Mouse (Mus musculus) mouse embryonic stem cell (cell line): ENCODE measurements around the gene Cd70.

Experiments used
- in situ Hi-C, 2 experiments: fragments of 300-500 bp; cut with MboI; formaldehyde crosslinking; loops; 1 replicate in 1 of 2; 3 replicates in 1 of 2; pipeline ENCODE4 v1.14.3; 2019 to 2020; ENCODE audit warnings: low sequenced_read_pairs in 2 of 2, low pct_unique_long_range_greater_than_20kb in 1 of 2, mixed read lengths in 1 of 2; ENCODE audit not compliant: unreplicated experiment in 1 of 2

Cd70 gene

DNA sequence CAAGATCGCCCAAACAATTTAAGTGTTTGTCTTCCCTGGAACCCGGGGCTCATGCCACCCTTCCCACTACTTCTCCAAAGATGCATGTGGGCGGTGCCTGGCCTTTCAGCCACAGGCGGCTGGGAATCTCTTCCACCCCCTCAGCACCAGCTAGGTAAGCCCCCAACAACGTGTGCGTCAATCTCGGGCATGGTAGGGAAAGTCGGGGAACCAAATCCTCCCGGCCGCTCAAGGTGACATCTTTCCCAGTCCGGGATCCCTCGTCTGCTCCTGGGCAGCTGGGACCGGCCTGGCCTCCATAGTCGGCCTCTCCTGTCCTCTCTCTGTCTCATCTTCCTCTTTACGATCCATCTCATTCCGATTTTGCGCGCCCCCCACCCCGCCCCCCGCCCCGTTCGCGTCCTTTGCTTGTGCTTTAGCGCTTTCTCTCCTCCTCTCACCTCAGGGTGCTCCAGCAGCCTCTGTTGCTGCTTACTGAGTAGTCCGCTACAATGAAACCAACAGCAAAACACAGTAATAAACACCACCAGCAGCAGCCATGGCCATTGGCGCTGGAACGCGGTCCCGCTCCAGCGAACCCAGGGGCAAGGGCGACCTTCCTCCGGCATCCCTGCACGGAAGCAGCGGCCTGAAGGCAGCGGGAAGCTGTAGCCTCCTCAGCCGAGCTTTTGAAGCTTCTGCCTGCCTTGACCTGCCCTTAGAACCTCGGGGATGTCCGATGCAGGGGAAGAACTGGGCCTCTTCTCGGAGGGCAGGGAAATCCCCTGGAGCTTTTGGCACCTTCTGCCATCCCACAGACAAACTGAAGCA lies at the start of gene Cd70:
Gene Cd70 (minus strand): TSS at position 784 of the 810 bp plus-strand sequence.
- in situ Hi-C loops: no loop called here

DNA sequence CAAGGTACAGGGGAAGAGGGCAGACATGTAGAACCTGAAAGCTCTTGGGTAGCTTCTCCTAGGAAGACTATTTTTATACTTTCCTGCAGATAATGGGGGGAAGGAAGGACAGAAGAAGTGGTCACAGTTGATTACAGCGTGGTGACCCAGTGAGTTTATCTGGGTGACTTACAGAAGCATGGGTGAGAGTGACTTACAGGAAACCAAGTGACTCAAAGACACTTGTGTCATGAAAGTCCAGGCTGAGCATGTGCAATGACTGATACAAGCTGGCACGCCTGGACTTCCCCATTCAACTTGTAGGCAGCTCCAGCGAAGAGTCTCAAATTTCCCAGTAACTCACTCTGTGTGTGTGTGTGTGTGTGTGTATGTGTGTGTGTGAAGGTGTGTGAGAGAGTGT lies 48.7 kb upstream of the Cd70 start:
- in situ Hi-C loops: no loop called here

GRCm38 (mm10) chr17:57195326-57196010 lies 45.9 kb upstream of the Cd70 start:
- in situ Hi-C loops: no loop called here

DNA sequence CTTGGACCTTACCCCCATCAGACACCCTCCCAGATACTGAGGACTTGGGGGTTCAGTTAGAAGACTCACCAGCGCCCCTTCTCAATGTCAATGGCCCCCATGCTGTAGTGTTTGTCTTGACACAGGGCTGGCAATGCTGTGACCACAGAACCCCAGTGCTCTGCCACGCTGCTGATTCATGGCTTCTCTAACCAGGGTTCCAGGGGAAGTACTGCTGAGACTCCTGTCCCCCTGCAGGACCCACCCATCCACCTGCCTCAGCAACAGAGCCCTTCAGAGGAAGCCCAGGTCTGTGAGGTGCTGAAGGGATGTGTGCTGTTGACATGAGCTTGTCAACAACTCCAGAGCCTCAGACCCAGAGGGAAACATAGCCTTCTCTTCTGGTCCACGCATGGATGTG lies 45.2 kb upstream of the Cd70 start:
- in situ Hi-C loops: no loop called here

- in situ Hi-C loops: no loop called here
Measured at GRCm38 (mm10) chr17:57194041-57194507, 44.5 kb upstream of the Cd70 start, which contains the start of gene Tnfsf14. Gene Tnfsf14, minus strand, starts transcription at chr17:57194177.

DNA sequence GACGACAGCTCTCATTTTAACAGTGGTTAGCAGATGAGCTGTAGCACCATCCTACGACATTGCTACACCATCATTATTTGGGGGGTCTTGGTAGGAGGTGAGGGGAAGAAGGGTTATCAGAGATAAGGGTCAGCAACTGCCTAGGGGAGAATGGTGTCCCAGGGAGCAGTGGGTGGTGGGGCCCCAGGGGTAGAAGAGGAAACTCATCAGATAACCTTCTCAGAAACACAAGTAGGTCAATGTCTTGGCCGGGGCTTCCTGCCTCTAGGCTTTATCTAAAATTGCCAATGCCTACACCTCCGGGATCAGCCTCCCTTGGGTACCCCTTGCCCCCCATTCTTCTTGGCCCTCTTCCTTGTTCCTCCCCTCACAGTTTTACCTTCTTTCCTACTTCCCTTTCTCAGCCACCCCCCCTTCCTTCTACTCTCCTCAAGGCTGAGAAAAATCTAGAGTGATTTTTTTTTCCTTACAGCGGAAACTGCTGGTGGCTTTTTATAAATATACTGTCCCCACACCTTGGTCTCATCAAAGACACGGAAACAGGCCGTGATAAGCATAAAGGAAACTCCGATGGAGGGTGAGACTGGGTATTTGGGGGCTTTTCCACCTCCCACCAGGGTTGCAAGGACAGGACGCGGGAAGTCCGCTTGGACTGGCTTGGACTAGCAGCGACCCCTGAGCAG lies 39.1 kb upstream of the Cd70 start:
- in situ Hi-C loops: no loop called here

DNA sequence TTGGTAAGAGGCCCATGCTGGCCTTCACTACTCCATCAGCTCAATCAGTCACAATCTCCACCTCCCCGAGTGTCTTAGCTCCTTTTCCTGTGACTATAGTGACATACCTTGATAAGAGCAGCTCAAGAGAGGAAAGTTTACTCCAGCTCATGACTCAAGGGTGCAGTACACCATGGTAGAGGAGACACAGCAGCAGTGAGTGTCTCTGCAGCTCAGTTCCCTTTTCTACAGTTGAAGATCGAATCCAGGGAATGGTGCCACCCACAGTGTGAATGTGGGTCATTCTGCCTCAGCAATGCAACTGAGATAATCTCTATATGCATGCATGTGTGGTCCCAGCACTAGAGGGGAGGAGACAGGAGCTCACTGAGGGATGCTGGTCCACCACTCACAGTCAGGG lies 36.1 kb upstream of the Cd70 start:
- in situ Hi-C loops: no loop called here

DNA sequence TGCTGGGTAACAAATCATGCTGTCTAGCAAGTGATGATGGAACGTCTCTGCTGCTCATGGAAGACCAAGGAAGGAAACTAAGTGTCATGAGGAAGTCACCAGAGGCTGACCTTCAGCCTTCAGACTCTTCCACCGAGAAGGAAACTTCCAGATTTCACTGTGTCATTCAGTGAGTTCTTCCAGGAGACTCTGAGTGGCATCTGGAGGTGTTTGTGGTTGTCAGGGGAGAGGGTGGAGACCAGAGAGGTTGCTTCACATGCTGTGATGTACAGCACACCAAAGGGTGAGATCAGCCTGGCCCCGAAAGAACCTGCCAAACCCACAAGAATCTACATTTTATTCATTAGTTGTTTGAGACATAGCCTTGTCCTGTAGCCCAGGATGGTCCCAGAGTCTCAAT lies 33.3 kb upstream of the Cd70 start:
- in situ Hi-C loops: no loop called here

DNA sequence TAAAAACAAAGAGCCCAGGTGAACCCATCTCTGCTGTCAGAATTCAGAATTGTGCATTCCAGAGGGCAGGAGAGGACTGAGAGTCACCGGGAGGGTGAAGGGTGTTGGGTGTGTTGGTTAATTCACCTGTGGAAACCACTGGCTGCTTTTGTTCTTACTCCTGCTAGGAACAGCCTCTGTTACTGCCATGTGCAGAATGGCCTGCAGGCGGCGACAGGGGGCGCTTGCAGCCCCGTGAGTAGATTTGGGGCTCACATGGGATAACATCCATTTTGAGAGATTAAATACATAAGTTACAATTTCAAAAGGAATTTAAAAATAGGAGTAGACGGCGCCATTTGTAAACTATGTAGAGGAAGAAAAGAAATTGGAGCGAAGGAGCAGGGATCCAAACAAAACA lies 30.8 kb upstream of the Cd70 start:
- in situ Hi-C loops: no loop called here

GRCm38 (mm10) chr17:57173351-57173750 lies 23.8 kb upstream of the Cd70 start:
- in situ Hi-C loops: no loop called here

GRCm38 (mm10) chr17:57172378-57172777 lies 22.8 kb upstream of the Cd70 start:
- in situ Hi-C loops: no loop called here

- in situ Hi-C loops: no loop called here
Measured at GRCm38 (mm10) chr17:57170616-57171260, 21.2 kb upstream of the Cd70 start.

GRCm38 (mm10) chr17:57166800-57167791 lies 17.5 kb upstream of the Cd70 start:
- in situ Hi-C loops: loop anchor here (10.0 kb wide), 2 partner anchors 72 to 112 kb away; partner anchors contain the start of genes Crb3 (in 1 of the 2) and Slc25a23 (in 1 of the 2)

- in situ Hi-C loops: no loop called here
Measured at GRCm38 (mm10) chr17:57153787-57154186, 4.2 kb upstream of the Cd70 start.

DNA sequence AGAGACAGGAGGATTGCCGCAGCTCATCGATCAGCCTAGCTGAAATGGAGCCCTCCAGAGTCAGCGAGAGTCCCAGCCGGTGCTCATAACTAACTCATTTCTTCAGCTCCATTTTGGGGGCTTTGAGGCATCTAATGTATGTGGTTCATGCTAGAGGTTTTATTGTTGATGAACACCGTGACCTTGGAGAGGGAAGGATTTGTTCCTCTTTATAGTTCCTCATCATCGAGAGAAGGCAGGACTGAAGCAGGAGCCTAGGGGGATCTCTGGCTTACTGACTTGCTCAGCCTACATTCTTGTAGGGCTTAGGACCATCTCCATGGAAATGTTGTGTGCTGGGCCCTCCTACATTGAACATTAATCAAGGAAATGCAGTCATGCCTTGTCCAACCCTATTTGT lies 3.4 kb upstream of the Cd70 start:
- in situ Hi-C loops: no loop called here

GRCm38 (mm10) chr17:57148343-57148742 lies 1.2 kb downstream of the Cd70 start:
- in situ Hi-C loops: no loop called here

- in situ Hi-C loops: no loop called here
Measured at GRCm38 (mm10) chr17:57145115-57145514, 4.5 kb downstream of the Cd70 start.

DNA sequence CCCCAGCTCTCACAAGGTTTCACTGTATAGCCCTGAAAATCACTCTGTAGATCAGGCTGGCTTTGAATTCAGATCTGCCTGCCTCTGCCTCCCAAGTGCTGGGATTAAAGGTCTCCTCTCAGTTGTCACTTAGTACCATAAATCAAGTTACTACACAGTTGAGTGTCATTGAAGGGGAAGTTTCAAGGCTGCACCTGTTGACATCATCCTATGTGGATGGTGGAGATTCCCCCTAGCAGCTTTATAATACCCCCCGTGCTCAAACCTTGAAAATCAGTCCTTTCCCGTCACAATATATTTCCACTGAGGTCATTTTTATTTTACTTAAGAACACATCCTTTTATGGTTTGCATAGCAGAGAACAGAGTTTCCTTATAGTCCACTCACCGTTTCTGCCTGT lies 5.9 kb downstream of the Cd70 start:
- in situ Hi-C loops: no loop called here
